13 mouse cellular contexts compared by ENCODE assay signal in genomic region chr14:33525272-33525983, GRCm38 (mm10). TPM values are rescaled to one million over a fixed set of nuclear protein-coding genes. Genes with fewer than 3 reads are reported as not detected.
DNase-seq lines count a peak whose midpoint lies in the region; TF ChIP-seq lines count a peak whose summit lies in the region.
"Had no signal": no experiment of that assay in that cellular context is flagged by ENCODE, and none has a peak within 500 bp of the region (broad histone marks: within the 10 kb centered on the region; RNA-seq: fewer than 3 reads in every experiment).

No protein-coding gene starts in this region.

- DNase-seq in cerebellum, adult 18-20 months = peak; percentile 10 to 11
- DNase-seq in cerebellum, postnatal 4 days (ENCODE audit: low spot score in 2 of 2) = no peak
- DNase-seq in left cerebral cortex, adult 2 months (ENCODE audit: extremely low spot score in 1 of 2, low spot score in 2 of 2) = peak; percentile 43 to 58
- no peak for DNase-seq in left cerebral cortex, postnatal 10 days (ENCODE audit: extremely low spot score in 1 of 2, low spot score in 2 of 2)
- peak; percentile 31 for DNase-seq in left cerebral cortex, postnatal 4 days
- peak; percentile 46 for DNase-seq in right cerebral cortex, postnatal 25 days
- DNase-seq in spleen, adult 12 weeks (ENCODE audit: low spot score) = no peak
- DNase-seq in kidney, postnatal 14 days = no peak
- DNase-seq: liver; lung, postnatal 10 days had no signal

- H3K4me3 ChIP-seq in left cerebral cortex, adult 2 months = no peak overlapping the region
- H3K4me3 ChIP-seq: erythroblast, embryonic 14.5 days; myocyte had no signal

- intact Hi-C loops in left cerebral cortex, adult 2 months (cut with DNase I) = loop anchor here (10.0 kb wide), 1 partner anchor 141 kb away; no protein-coding TSS in a partner anchor
- intact Hi-C loops in left cerebral cortex, postnatal 10 days (cut with DNase I) = no loop called here
- intact Hi-C loops in left cerebral cortex, postnatal 4 days (cut with DNase I) = loop anchor here (10.0 kb wide), 1 partner anchor 81 kb away; the partner anchor contains the start of gene Mapk8

- no peak for TF ChIP-seq CTCF in left cerebral cortex, adult 2 months (IDR thresholded peaks at IDR 0.05)

- peak overlapping the region; percentile 80 for H3K27ac ChIP-seq in left cerebral cortex, adult 2 months

RNA-seq across cellular contexts. Expression of gene Frmpd2, which starts 53.9 kb away (rescaled TPM):
- under 1 TPM; 0.25 to 0.87 TPM for total RNA-seq in left cerebral cortex, adult 2 months (2021)
- 1 to 10 TPM in 1 of 2 experiments, under 1 TPM in 1; 0.30 to 1.2 TPM for total RNA-seq in left cerebral cortex, postnatal 10 days (2021)
- 1 to 10 TPM in 1 of 2 experiments, under 1 TPM in 1; 0.46 to 1.6 TPM for total RNA-seq in left cerebral cortex, postnatal 4 days (2021)
- total RNA-seq: granulocyte monocyte progenitor cell, adult 5-6 weeks had no signal

Comparison
In these comparisons a context has a peak if more than half of its experiments do, and no peak if none do; other contexts are left out.
1. DNase-seq: peak in cerebellum, adult 18-20 months (2 of 2), left cerebral cortex, adult 2 months (2 of 2), left cerebral cortex, postnatal 4 days (single experiment) and right cerebral cortex, postnatal 25 days (single experiment); none in cerebellum, postnatal 4 days (0 of 2), left cerebral cortex, postnatal 10 days (0 of 2), spleen, adult 12 weeks (single experiment) and kidney, postnatal 14 days (single experiment).